21 mouse cellular contexts compared by ENCODE assay signal in the genomic region with DNA sequence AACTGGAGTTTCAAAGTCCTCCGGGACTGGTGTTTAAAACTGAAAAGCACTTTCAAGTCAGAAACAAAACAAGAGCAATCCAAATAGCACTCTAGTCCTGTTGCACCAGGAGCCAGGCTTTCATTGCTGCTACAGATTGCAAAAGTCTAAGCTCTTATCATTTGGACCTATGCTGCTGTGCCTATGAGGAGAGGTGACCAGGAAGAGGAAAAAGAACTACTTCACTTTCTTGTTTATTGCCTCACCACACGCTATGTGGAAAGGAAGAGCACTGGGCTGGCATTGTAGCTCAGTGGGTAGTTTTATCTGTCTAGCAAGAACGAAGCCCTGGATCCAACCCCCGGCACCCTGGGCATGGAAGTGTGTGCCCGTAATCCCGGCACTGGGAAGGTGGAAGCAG. TPM values are rescaled to one million over a fixed set of nuclear protein-coding genes. Genes with fewer than 3 reads are reported as not detected.
DNase-seq lines count a peak whose midpoint lies in the region; ATAC-seq and TF ChIP-seq lines count a peak whose summit lies in the region.
"Had no signal": no experiment of that assay in that cellular context is flagged by ENCODE, and none has a peak within 500 bp of the region (broad histone marks: within the 10 kb centered on the region; RNA-seq: fewer than 3 reads in every experiment).

No protein-coding gene starts in this region.

- H3K9ac ChIP-seq in liver, embryonic 15.5 days, result no peak overlapping the region
- H3K9ac ChIP-seq in liver, embryonic 11.5 days (ENCODE audit: low read depth, low read length), result no peak overlapping the region
- H3K9ac ChIP-seq in intestine, postnatal 0 days (ENCODE audit: low read depth, low read length), result no peak overlapping the region
- no peak overlapping the region for H3K9ac ChIP-seq in kidney, embryonic 15.5 days
- H3K9ac ChIP-seq: forebrain, postnatal 0 days; heart, embryonic 15.5 days; hindbrain, embryonic 15.5 days; limb, embryonic 12.5 days; liver, embryonic 14.5 days; midbrain, embryonic 12.5 days had no signal

- H3K4me3 ChIP-seq in liver, embryonic 15.5 days (replicated peaks), result no peak overlapping the region
- no peak overlapping the region for H3K4me3 ChIP-seq in liver, embryonic 11.5 days (ENCODE audit: low read depth, low read length)
- no peak overlapping the region for H3K4me3 ChIP-seq in bone marrow, adult 2 months (replicated peaks; ENCODE audit: control insufficient read depth, low read depth, low read length)
- H3K4me3 ChIP-seq in intestine, postnatal 0 days (ENCODE audit: low read depth, low read length), result no peak overlapping the region
- no peak overlapping the region for H3K4me3 ChIP-seq in kidney, embryonic 15.5 days (replicated peaks)
- H3K4me3 ChIP-seq: forebrain, embryonic 10.5 days; heart, embryonic 15.5 days; hindbrain, embryonic 15.5 days; limb, embryonic 12.5 days; midbrain, embryonic 12.5 days had no signal

- no peak for ATAC-seq in liver, embryonic 15.5 days (ENCODE audit: insufficient read depth)
- ATAC-seq in liver, embryonic 11.5 days (replicated peaks; ENCODE audit: low FRiP score), result no peak
- ATAC-seq in intestine, postnatal 0 days, result peak; percentile 55
- ATAC-seq in monocyte, adult 5-6 weeks (replicated peaks; ENCODE audit: insufficient number of reproducible peaks, low FRiP score, low TSS enrichment, poor library complexity, severe bottlenecking), result peak; percentile 82
- ATAC-seq in kidney, embryonic 15.5 days (replicated peaks; ENCODE audit: low FRiP score), result no peak
- ATAC-seq: forebrain, postnatal 0 days had no signal

- peaks cover 5% of the 10 kb centered on the region for H3K4me1 ChIP-seq in liver, embryonic 15.5 days (replicated peaks)
- no peaks in the 10 kb centered on the region for H3K4me1 ChIP-seq in liver, embryonic 11.5 days (replicated peaks; ENCODE audit: control insufficient read depth, insufficient read depth, low read length)
- peaks cover 9% of the 10 kb centered on the region for H3K4me1 ChIP-seq in bone marrow, adult 2 months (ENCODE audit: control insufficient read depth, insufficient read depth, low read length)
- no peaks in the 10 kb centered on the region for H3K4me1 ChIP-seq in intestine, postnatal 0 days (replicated peaks; ENCODE audit: control insufficient read depth, insufficient read depth, low read length)
- H3K4me1 ChIP-seq in kidney, embryonic 15.5 days, result peaks cover 17% of the 10 kb centered on the region
- H3K4me1 ChIP-seq: heart, embryonic 15.5 days; hindbrain, embryonic 15.5 days; midbrain, embryonic 12.5 days had no signal

- peak overlapping the region; percentile 62 for H3K27ac ChIP-seq in liver, embryonic 15.5 days (replicated peaks)
- no peak overlapping the region for H3K27ac ChIP-seq in liver, embryonic 11.5 days (ENCODE audit: low read depth, low read length)
- H3K27ac ChIP-seq in bone marrow, adult 2 months (ENCODE audit: control insufficient read depth, insufficient read depth, low read depth, low read length, poor library complexity), result peak overlapping the region; percentile 99
- H3K27ac ChIP-seq in intestine, postnatal 0 days (ENCODE audit: low read depth, low read length), result no peak overlapping the region
- no peak overlapping the region for H3K27ac ChIP-seq in kidney, embryonic 15.5 days
- H3K27ac ChIP-seq: forebrain, embryonic 10.5 days; heart, embryonic 15.5 days; hindbrain, embryonic 15.5 days; limb, embryonic 12.5 days; liver, embryonic 14.5 days; midbrain, embryonic 12.5 days had no signal

- H3K27me3 ChIP-seq in liver, embryonic 15.5 days, result peaks cover 10% of the 10 kb centered on the region
- H3K27me3 ChIP-seq in liver, embryonic 11.5 days (replicated peaks; ENCODE audit: control insufficient read depth, insufficient read depth, low read length), result peaks cover 5% of the 10 kb centered on the region; the same call in 1 of the 2 replicates
- H3K27me3 ChIP-seq in intestine, postnatal 0 days (replicated peaks; ENCODE audit: control insufficient read depth, insufficient read depth, low read length), result no peaks in the 10 kb centered on the region
- H3K27me3 ChIP-seq in kidney, embryonic 15.5 days, result peaks cover 5% of the 10 kb centered on the region; the same call in 1 of the 2 replicates
- H3K27me3 ChIP-seq: heart, embryonic 15.5 days had no signal

- 59% methylated on average over 6 of the region's 6 CpGs for WGBS in liver, embryonic 15.5 days (ENCODE audit: insufficient replicate concordance)
- WGBS in liver, embryonic 11.5 days, result 79% methylated on average over 6 of the region's 6 CpGs
- WGBS in bone marrow, adult 2 months, result 34% methylated on average over 6 of the region's 6 CpGs
- 57% methylated on average over 6 of the region's 6 CpGs for WGBS in intestine, postnatal 0 days
- WGBS in kidney, embryonic 15.5 days, result 77% methylated on average over 6 of the region's 6 CpGs

- H3K36me3 ChIP-seq in liver, embryonic 15.5 days (replicated peaks), result no peaks in the 10 kb centered on the region
- no peaks in the 10 kb centered on the region for H3K36me3 ChIP-seq in liver, embryonic 11.5 days (ENCODE audit: control insufficient read depth, insufficient read depth, low read length)
- H3K36me3 ChIP-seq in intestine, postnatal 0 days (ENCODE audit: control insufficient read depth, insufficient read depth), result no peaks in the 10 kb centered on the region
- H3K36me3 ChIP-seq in kidney, embryonic 15.5 days, result no peaks in the 10 kb centered on the region
- H3K36me3 ChIP-seq: forebrain, embryonic 10.5 days; heart, embryonic 15.5 days; hindbrain, embryonic 15.5 days; limb, embryonic 12.5 days; midbrain, embryonic 12.5 days had no signal

- TF ChIP-seq CTCF in bone marrow, adult 2 months (IDR thresholded peaks at IDR 0.05; ENCODE audit: control insufficient read depth, insufficient read depth, low read length), result no peak
- TF ChIP-seq CTCF in intestine, postnatal 0 days (IDR thresholded peaks at IDR 0.05; ENCODE audit: low read depth), result no peak

- no peak overlapping the region for H3K4me2 ChIP-seq in liver, embryonic 15.5 days
- H3K4me2 ChIP-seq in liver, embryonic 11.5 days, result no peak overlapping the region
- H3K4me2 ChIP-seq in intestine, postnatal 0 days (replicated peaks; ENCODE audit: low read depth), result no peak overlapping the region
- H3K4me2 ChIP-seq in kidney, embryonic 15.5 days, result no peak overlapping the region
- H3K4me2 ChIP-seq: heart, embryonic 15.5 days; hindbrain, embryonic 15.5 days; limb, embryonic 12.5 days; midbrain, embryonic 12.5 days had no signal

- TF ChIP-seq POLR2A in bone marrow, adult 2 months (IDR thresholded peaks at IDR 0.05; ENCODE audit: borderline replicate concordance, control insufficient read depth, low read depth, low read length), result no peak

- no peaks in the 10 kb centered on the region for H3K9me3 ChIP-seq in liver, embryonic 15.5 days (replicated peaks)
- no peaks in the 10 kb centered on the region for H3K9me3 ChIP-seq in liver, embryonic 11.5 days (ENCODE audit: control insufficient read depth, low read length)
- H3K9me3 ChIP-seq in intestine, postnatal 0 days (ENCODE audit: control insufficient read depth), result no peaks in the 10 kb centered on the region
- no peaks in the 10 kb centered on the region for H3K9me3 ChIP-seq in kidney, embryonic 15.5 days (replicated peaks)
- H3K9me3 ChIP-seq: forebrain, embryonic 10.5 days; heart, embryonic 15.5 days; hindbrain, embryonic 15.5 days; limb, embryonic 12.5 days; midbrain, embryonic 12.5 days had no signal

- DNase-seq in liver, embryonic 11.5 days (ENCODE audit: low spot score), result no peak
- DNase-seq in frontal cortex, adult 2 months (ENCODE audit: extremely low spot score in 1 of 2, low spot score in 1 of 2), result no peak
- DNase-seq: adrenal gland, postnatal 25 days; forebrain, postnatal 0 days; gastrocnemius, postnatal 36 days; heart, postnatal 4 days; kidney, adult 11 months; kidney, postnatal 10 days; right cerebral cortex, postnatal 14 days had no signal

RNA-seq across cellular contexts. Expression of a gene that starts 5.8 kb away (rescaled TPM):
- polyA plus RNA-seq in liver, embryonic 15.5 days (2015; fragmentation: Nextera tagmentation; extraction: Ambion mirVana), result 5.4 and 6.0 TPM in 2 replicates
- 7.5 and 7.9 TPM in 2 replicates for polyA plus RNA-seq in liver, embryonic 11.5 days (2014; fragmentation: Nextera tagmentation; extraction: Ambion mirVana)
- 14.2 and 30.8 TPM in 2 replicates for polyA plus RNA-seq in bone marrow, adult 2 months (2011; ENCODE audit: insufficient read depth, insufficient read length, low replicate concordance, missing spikeins)
- polyA plus RNA-seq in intestine, postnatal 0 days (2015; fragmentation: Nextera tagmentation; extraction: Ambion mirVana), result 24.2 and 26.8 TPM in 2 replicates
- 1.4 to 29.5 TPM (median 23.9 TPM) in 3 replicates for total RNA-seq in monocyte, adult 5-6 weeks (2017)
- polyA plus RNA-seq in kidney, embryonic 15.5 days (2015; fragmentation: Nextera tagmentation; extraction: Ambion mirVana), result 27.7 and 30.6 TPM in 2 replicates
- 8.4 and 10.6 TPM in 2 replicates for polyA plus RNA-seq in frontal cortex, adult 2 months (2012; rRNA removed)

RNA-seq across cellular contexts. Expression of a gene that starts 33.6 kb away (rescaled TPM):
- not detected in 2 replicates for polyA plus RNA-seq in liver, embryonic 15.5 days (2015; fragmentation: Nextera tagmentation; extraction: Ambion mirVana)
- polyA plus RNA-seq in liver, embryonic 11.5 days (2014; fragmentation: Nextera tagmentation; extraction: Ambion mirVana), result not detected in 2 replicates
- not detected in 2 replicates for polyA plus RNA-seq in bone marrow, adult 2 months (2011; ENCODE audit: insufficient read depth, insufficient read length, low replicate concordance, missing spikeins)
- polyA plus RNA-seq in intestine, postnatal 0 days (2015; fragmentation: Nextera tagmentation; extraction: Ambion mirVana), result 0.17 TPM in 1 of 2 replicates, not detected in the other
- 0.43 TPM in 1 of 3 replicates, not detected in the others for total RNA-seq in monocyte, adult 5-6 weeks (2017)
- polyA plus RNA-seq in kidney, embryonic 15.5 days (2015; fragmentation: Nextera tagmentation; extraction: Ambion mirVana), result 0.40 TPM in 1 of 2 replicates, not detected in the other
- 8.4 and 9.1 TPM in 2 replicates for polyA plus RNA-seq in frontal cortex, adult 2 months (2012; rRNA removed)
- total RNA-seq: adrenal gland, postnatal 25 days; gastrocnemius, postnatal 36 days; heart, adult 8-10 months; heart, postnatal 4 days had no signal
- polyA plus RNA-seq: liver, embryonic 14.5 days had no signal

Comparison
In these comparisons a context has a peak if more than half of its experiments do, and no peak if none do; other contexts are left out.
1. H3K27ac ChIP-seq: peak in liver, embryonic 15.5 days (single experiment) and bone marrow, adult 2 months (single experiment); none in liver, embryonic 11.5 days (single experiment), intestine, postnatal 0 days (single experiment) and kidney, embryonic 15.5 days (single experiment).
2. ATAC-seq: peak in intestine, postnatal 0 days (single experiment) and monocyte, adult 5-6 weeks (single experiment); none in liver, embryonic 15.5 days (single experiment), liver, embryonic 11.5 days (single experiment) and kidney, embryonic 15.5 days (single experiment).